Mouse (Mus musculus): ENCODE measurements around the gene Angptl8.

DNA sequence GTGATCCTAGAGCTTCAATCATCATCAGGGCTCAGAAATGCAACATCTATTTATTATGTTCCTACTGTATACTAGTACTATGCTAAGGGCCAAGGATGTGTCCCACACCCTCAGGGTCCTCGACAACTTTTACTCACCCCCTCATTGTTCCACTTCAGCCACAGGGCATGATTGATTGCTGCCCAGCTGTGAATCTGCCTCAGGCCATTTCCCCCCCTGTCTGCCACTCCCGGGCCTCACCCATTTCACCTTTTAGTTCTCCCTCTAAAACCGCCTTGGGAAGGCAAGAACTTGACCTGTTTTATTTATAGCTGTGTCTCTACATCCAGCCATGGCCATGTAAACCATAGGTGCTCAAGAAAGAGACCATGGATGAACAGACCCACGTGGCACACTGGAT, 11.4 kb upstream of the Angptl8 start:
- no peak for TF ChIP-seq CTCF (IDR thresholded peaks at IDR 0.05; ENCODE audit: control insufficient read depth, insufficient read depth, insufficient read length)
- no peak for TF ChIP-seq MAX (IDR thresholded peaks at IDR 0.05)
- TF ChIP-seq CEBPB (IDR thresholded peaks at IDR 0.05; ENCODE audit: low read depth), result no peak

Data from C2C12 (cell line).